ENCODE assay signal across 11 mouse cellular contexts in genomic region chr1:87574353-87574752, GRCm38 (mm10). TPM values are rescaled to one million over a fixed set of nuclear protein-coding genes. Genes with fewer than 3 reads are reported as not detected.
A peak's percentile ranks its signal among the peaks of the same experiment; 100 is the strongest.
DNase-seq lines count a peak whose midpoint lies in the region; ATAC-seq lines count a peak whose summit lies in the region.
"Had no signal": no experiment of that assay in that cellular context is flagged by ENCODE, and none has a peak within 500 bp of the region (broad histone marks: within the 10 kb centered on the region; RNA-seq: fewer than 3 reads in every experiment).

No protein-coding gene starts in this region.

- H3K4me3 ChIP-seq in liver, embryonic 15.5 days (replicated peaks): no peak overlapping the region
- no peak overlapping the region for H3K4me3 ChIP-seq in liver, embryonic 11.5 days (ENCODE audit: low read depth, low read length)
- H3K4me3 ChIP-seq in intestine, embryonic 16.5 days (ENCODE audit: low read length): peak overlapping the region; percentile 51
- H3K4me3 ChIP-seq in heart, embryonic 12.5 days: no peak overlapping the region
- H3K4me3 ChIP-seq: erythroblast, embryonic 14.5 days had no signal

- ATAC-seq in liver, embryonic 15.5 days (ENCODE audit: insufficient read depth): no peak
- ATAC-seq in liver, embryonic 11.5 days (replicated peaks; ENCODE audit: low FRiP score): no peak
- peak; percentile 30 for ATAC-seq in intestine, embryonic 16.5 days
- ATAC-seq in inflammation-experienced regulatory T-cells, adult 6 months: no peak
- ATAC-seq in heart, embryonic 12.5 days (ENCODE audit: insufficient number of reproducible peaks, low FRiP score): no peak

- no peaks in the 10 kb centered on the region for H3K27me3 ChIP-seq in liver, embryonic 15.5 days
- no peaks in the 10 kb centered on the region for H3K27me3 ChIP-seq in liver, embryonic 11.5 days (replicated peaks; ENCODE audit: control insufficient read depth, insufficient read depth, low read length)
- no peaks in the 10 kb centered on the region for H3K27me3 ChIP-seq in intestine, embryonic 16.5 days (replicated peaks; ENCODE audit: control insufficient read depth, insufficient read depth, low read length)
- no peaks in the 10 kb centered on the region for H3K27me3 ChIP-seq in heart, embryonic 12.5 days (replicated peaks)

- peak; percentile 10 for DNase-seq in cerebellum, adult 9-10 months
- DNase-seq in cerebellum, adult 11 months: no peak
- no peak for DNase-seq in liver, embryonic 11.5 days (ENCODE audit: low spot score)
- peak; percentile 39 for DNase-seq in retina, postnatal 7 days (ENCODE audit: low read depth, low spot score)
- DNase-seq: B cell, adult 2 months; spleen, adult 18-20 months had no signal

- 0 out of 2 replicates have a peak, but pooled peaks cover 4% of the 10 kb centered on the region for H3K4me1 ChIP-seq in liver, embryonic 15.5 days (replicated peaks)
- H3K4me1 ChIP-seq in liver, embryonic 11.5 days (replicated peaks; ENCODE audit: control insufficient read depth, insufficient read depth, low read length): no peaks in the 10 kb centered on the region
- H3K4me1 ChIP-seq in intestine, embryonic 16.5 days (ENCODE audit: control insufficient read depth, insufficient read depth, low read length): peaks cover 5% of the 10 kb centered on the region
- no peaks in the 10 kb centered on the region for H3K4me1 ChIP-seq in heart, embryonic 12.5 days (replicated peaks)

- H3K4me2 ChIP-seq in liver, embryonic 15.5 days: peak overlapping the region; percentile 17
- H3K4me2 ChIP-seq in liver, embryonic 11.5 days: no peak overlapping the region
- H3K4me2 ChIP-seq in intestine, embryonic 16.5 days (ENCODE audit: low read depth, low read length): peak overlapping the region; percentile 51
- no peak overlapping the region for H3K4me2 ChIP-seq in heart, embryonic 12.5 days

- WGBS in liver, embryonic 15.5 days (ENCODE audit: insufficient replicate concordance): 43% methylated on average over 6 of the region's 6 CpGs
- 70% methylated on average over 6 of the region's 6 CpGs for WGBS in liver, embryonic 11.5 days
- WGBS in intestine, embryonic 16.5 days: 31% methylated on average over 6 of the region's 6 CpGs
- WGBS in heart, embryonic 12.5 days: 68% methylated on average over 6 of the region's 6 CpGs

- H3K36me3 ChIP-seq in liver, embryonic 15.5 days (replicated peaks): no peaks in the 10 kb centered on the region
- no peaks in the 10 kb centered on the region for H3K36me3 ChIP-seq in liver, embryonic 11.5 days (ENCODE audit: control insufficient read depth, insufficient read depth, low read length)
- H3K36me3 ChIP-seq in intestine, embryonic 16.5 days (ENCODE audit: control insufficient read depth, insufficient read depth, low read length): no peaks in the 10 kb centered on the region
- no peaks in the 10 kb centered on the region for H3K36me3 ChIP-seq in heart, embryonic 12.5 days

- H3K27ac ChIP-seq in liver, embryonic 15.5 days (replicated peaks): peak overlapping the region; percentile 73
- no peak overlapping the region for H3K27ac ChIP-seq in liver, embryonic 11.5 days (ENCODE audit: low read depth, low read length)
- peak overlapping the region; percentile 94 for H3K27ac ChIP-seq in intestine, embryonic 16.5 days (ENCODE audit: low read length)
- H3K27ac ChIP-seq in heart, embryonic 12.5 days (ENCODE audit: poor library complexity, severe bottlenecking): no peak overlapping the region

- H3K9ac ChIP-seq in liver, embryonic 15.5 days: no peak overlapping the region
- no peak overlapping the region for H3K9ac ChIP-seq in liver, embryonic 11.5 days (ENCODE audit: low read depth, low read length)
- H3K9ac ChIP-seq in intestine, embryonic 16.5 days (ENCODE audit: low read depth, low read length): peak overlapping the region; percentile 49; the same call in 1 of the 2 replicates
- H3K9ac ChIP-seq in heart, embryonic 12.5 days: no peak overlapping the region

- no peaks in the 10 kb centered on the region for H3K9me3 ChIP-seq in liver, embryonic 15.5 days (replicated peaks)
- no peaks in the 10 kb centered on the region for H3K9me3 ChIP-seq in liver, embryonic 11.5 days (ENCODE audit: control insufficient read depth, low read length)
- no peaks in the 10 kb centered on the region for H3K9me3 ChIP-seq in intestine, embryonic 16.5 days (ENCODE audit: control insufficient read depth, low read length)
- 0 out of 2 replicates have a peak, but pooled peaks cover 3% of the 10 kb centered on the region for H3K9me3 ChIP-seq in heart, embryonic 12.5 days (replicated peaks)

RNA-seq across cellular contexts. Expression of gene Ngef, which starts 0.7 kb away (rescaled TPM):
- polyA plus RNA-seq in liver, embryonic 15.5 days (2015; fragmentation: Nextera tagmentation; extraction: Ambion mirVana): 6.6 and 9.1 TPM in 2 replicates
- 2.1 and 2.4 TPM in 2 replicates for polyA plus RNA-seq in liver, embryonic 11.5 days (2014; fragmentation: Nextera tagmentation; extraction: Ambion mirVana)
- polyA plus RNA-seq in intestine, embryonic 16.5 days (2015; fragmentation: Nextera tagmentation; extraction: Ambion mirVana): 20.0 and 23.8 TPM in 2 replicates
- polyA plus RNA-seq in inflammation-experienced regulatory T-cells, adult 6 months (2017; shearing (Covaris generic)): not detected
- polyA plus RNA-seq in heart, embryonic 12.5 days (2016; fragmentation: Nextera tagmentation; extraction: Ambion mirVana): 0.15 and 0.24 TPM in 2 replicates
- polyA plus RNA-seq: erythroblast, embryonic 14.5 days had no signal

RNA-seq across cellular contexts. Expression of gene Inpp5d, which starts 45.8 kb away (rescaled TPM):
- polyA plus RNA-seq in liver, embryonic 15.5 days (2015; fragmentation: Nextera tagmentation; extraction: Ambion mirVana): 10.9 and 13.4 TPM in 2 replicates
- polyA plus RNA-seq in liver, embryonic 11.5 days (2014; fragmentation: Nextera tagmentation; extraction: Ambion mirVana): 30.8 and 31.0 TPM in 2 replicates
- polyA plus RNA-seq in intestine, embryonic 16.5 days (2015; fragmentation: Nextera tagmentation; extraction: Ambion mirVana): 3.4 and 5.3 TPM in 2 replicates
- polyA plus RNA-seq in inflammation-experienced regulatory T-cells, adult 6 months (2017; shearing (Covaris generic)): 100 to 1,000 TPM; 124 to 158 (median 135) TPM
- polyA plus RNA-seq in heart, embryonic 12.5 days (2016; fragmentation: Nextera tagmentation; extraction: Ambion mirVana): 5.9 and 7.9 TPM in 2 replicates

Comparison
In these comparisons a context has a peak if more than half of its experiments do, and no peak if none do; other contexts are left out.
1. DNase-seq: peak in cerebellum, adult 9-10 months (single experiment) and retina, postnatal 7 days (single experiment); none in cerebellum, adult 11 months (single experiment) and liver, embryonic 11.5 days (single experiment).
2. H3K27ac ChIP-seq: peak in liver, embryonic 15.5 days (single experiment) and intestine, embryonic 16.5 days (single experiment); none in liver, embryonic 11.5 days (single experiment) and heart, embryonic 12.5 days (single experiment).
3. H3K4me2 ChIP-seq: peak in liver, embryonic 15.5 days (single experiment) and intestine, embryonic 16.5 days (single experiment); none in liver, embryonic 11.5 days (single experiment) and heart, embryonic 12.5 days (single experiment).